Mouse (Mus musculus) central nervous system, embryonic 14 days (tissue): ENCODE measurements around the gene Tmem50b. TPM values are rescaled to one million over a fixed set of nuclear protein-coding genes. Genes with fewer than 3 reads are reported as not detected.

ENCODE experiments used
- polyA plus RNA-seq: library from polyadenylated mRNA; depleted of rRNA; stranded (reverse); fragments of >200 nt; gene quantifications from 2 replicates; pipeline ENCODE4 v1.2.3, GENCODE M21; 2012; rRNA removed

Tmem50b gene
- polyA plus RNA-seq, result 44.4 and 48.9 TPM in 2 replicates

DNA sequence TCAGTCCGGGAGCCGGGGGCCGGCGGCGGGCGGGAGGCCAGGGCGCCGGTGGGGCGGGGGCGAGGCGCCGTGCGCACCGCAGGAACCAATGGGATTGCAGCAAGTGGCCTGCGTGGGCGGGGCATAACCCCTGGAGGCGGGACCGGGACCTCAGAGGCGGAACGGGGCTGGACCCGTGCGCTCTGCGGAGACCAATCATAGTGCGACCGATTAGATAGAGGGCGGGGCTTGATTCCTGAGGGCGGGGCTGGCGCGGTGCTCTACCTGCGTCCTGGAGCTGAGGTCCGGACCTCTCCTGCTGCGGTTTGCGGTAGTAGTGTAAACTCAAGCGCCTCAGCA, at the start of gene Tmem50b:
Gene Tmem50b, minus strand, starts transcription at position 129 of the 339 bp plus-strand sequence.

GRCm38 (mm10) chr16:91646681-91647419, 49.2 kb upstream of the Tmem50b start, which contains the start of gene Gart:
Gart (minus strand) TSS chr16:91646952.

GRCm38 (mm10) chr16:91618511-91619501, 21.2 kb upstream of the Tmem50b start, which contains the start of gene Dnajc28:
Dnajc28 (minus strand) TSS chr16:91619026.

DNA sequence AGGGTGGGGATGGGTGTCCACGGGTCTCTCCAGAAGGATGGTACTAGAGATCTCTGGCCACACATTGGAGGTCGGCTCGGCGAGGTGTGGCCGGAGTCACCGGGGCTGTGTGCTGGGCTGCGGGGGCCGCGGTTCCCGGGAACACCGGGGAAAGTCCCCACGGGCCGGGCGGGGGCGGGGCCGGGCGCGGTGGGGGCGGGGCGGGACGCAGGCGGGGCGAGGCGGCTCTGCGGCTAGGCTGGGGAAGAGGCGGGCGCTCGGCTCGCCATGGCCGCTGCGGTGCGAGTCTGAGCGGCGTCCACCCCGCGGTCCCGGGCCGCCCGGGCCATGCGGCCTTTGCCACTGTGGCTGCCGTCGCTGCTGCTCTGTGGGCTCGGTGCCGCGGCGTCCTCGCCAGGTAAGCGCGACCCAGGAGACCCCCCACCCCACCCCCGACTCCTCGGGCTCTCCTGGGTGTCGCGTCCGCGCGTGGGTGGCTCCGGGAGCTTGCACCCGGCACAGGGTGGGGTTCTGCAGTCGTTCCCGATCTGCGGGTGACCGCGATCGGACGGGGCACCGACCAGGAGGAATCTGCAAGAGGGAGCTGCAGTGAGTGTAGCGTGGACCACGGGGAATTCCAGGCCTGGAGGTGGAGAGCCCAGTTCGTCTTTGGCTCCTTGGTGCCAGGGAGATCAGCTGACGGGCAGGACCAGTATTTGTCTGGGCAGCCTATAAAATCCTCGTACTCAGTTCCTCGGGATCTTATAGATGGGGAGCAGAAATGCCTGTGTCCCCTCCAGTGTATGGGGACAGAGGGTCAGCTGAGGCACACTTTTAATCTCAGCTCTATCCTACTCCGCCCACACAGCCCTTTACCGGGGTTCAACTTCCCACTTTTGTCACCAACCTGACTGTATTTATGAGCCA, 50.5 kb downstream of the Tmem50b start, which contains the start of gene Ifngr2:
Gene Ifngr2, plus strand, starts transcription at position 237 of the 906 bp plus-strand sequence.

Other genes with a start within 250 kb of the Tmem50b start
- gene Ifnar2, start 225.0 kb downstream of the Tmem50b start, polyA plus RNA-seq, result 26.0 and 28.7 TPM in 2 replicates
- gene Gm21970, start 206.1 kb downstream of the Tmem50b start, polyA plus RNA-seq, result not detected in 2 replicates
- gene Il10rb, start 191.6 kb downstream of the Tmem50b start, polyA plus RNA-seq, result 6.2 and 8.4 TPM in 2 replicates
- 44.4 and 44.8 TPM in 2 replicates for gene Ifnar1, start 112.6 kb downstream of the Tmem50b start, polyA plus RNA-seq
- 26.4 and 27.1 TPM in 2 replicates for gene Ifngr2, start 50.7 kb downstream of the Tmem50b start, polyA plus RNA-seq
- gene Dnajc28, start 21.2 kb upstream of the Tmem50b start, polyA plus RNA-seq, result 3.9 and 4.2 TPM in 2 replicates
- gene Gart, start 49.2 kb upstream of the Tmem50b start, polyA plus RNA-seq, result 69.1 and 69.3 TPM in 2 replicates
- 346 and 354 TPM in 2 replicates for gene Son, start 49.7 kb upstream of the Tmem50b start, polyA plus RNA-seq
- gene Donson, start 91.0 kb upstream of the Tmem50b start, polyA plus RNA-seq, result 39.1 and 41.5 TPM in 2 replicates
- 72.3 and 80.8 TPM in 2 replicates for gene Cryzl1, start 131.2 kb upstream of the Tmem50b start, polyA plus RNA-seq
- gene Itsn1, start 131.5 kb upstream of the Tmem50b start, polyA plus RNA-seq, result 76.2 and 88.3 TPM in 2 replicates